Mouse (Mus musculus): ENCODE data around the gene Mapk11. TPM values are rescaled to one million over a fixed set of nuclear protein-coding genes. Genes with fewer than 3 reads are reported as not detected.

The Mapk11 gene
- polyA plus RNA-seq (2012; rRNA removed) = 2.3 and 3.2 TPM in 2 replicates

GRCm38 (mm10) chr15:89149271-89150040 is at the start of gene Mapk11:
Gene Mapk11 (minus strand): TSS chr15:89149628.
- H3K4me1 ChIP-seq (ENCODE audit: control insufficient read depth, insufficient read depth, insufficient read length, low read length) = peaks cover 10% of the 10 kb centered on the region
- H3K36me3 ChIP-seq (ENCODE audit: control insufficient read depth, insufficient read depth, low read length) = peaks cover 5% of the 10 kb centered on the region
- H3K4me3 ChIP-seq (ENCODE audit: low read depth, low read length) = peak within 1 kb of the TSS; percentile 68
- peaks cover 26% of the 10 kb centered on the region for H3K27me3 ChIP-seq (ENCODE audit: control insufficient read depth, insufficient read depth, low read length)
- H3K27ac ChIP-seq (ENCODE audit: insufficient read depth, low read depth, low read length) = 0 out of 2 replicates have a peak within 1 kb of the TSS, but pooled peaks have one; percentile 18
- WGBS = under 1% methylated on average over 61 of the region's 61 CpGs
- no peak for TF ChIP-seq CTCF (IDR thresholded peaks at IDR 0.05; ENCODE audit: extremely low read depth, insufficient read length, insufficient replicate concordance, low read depth, low read length)

DNA sequence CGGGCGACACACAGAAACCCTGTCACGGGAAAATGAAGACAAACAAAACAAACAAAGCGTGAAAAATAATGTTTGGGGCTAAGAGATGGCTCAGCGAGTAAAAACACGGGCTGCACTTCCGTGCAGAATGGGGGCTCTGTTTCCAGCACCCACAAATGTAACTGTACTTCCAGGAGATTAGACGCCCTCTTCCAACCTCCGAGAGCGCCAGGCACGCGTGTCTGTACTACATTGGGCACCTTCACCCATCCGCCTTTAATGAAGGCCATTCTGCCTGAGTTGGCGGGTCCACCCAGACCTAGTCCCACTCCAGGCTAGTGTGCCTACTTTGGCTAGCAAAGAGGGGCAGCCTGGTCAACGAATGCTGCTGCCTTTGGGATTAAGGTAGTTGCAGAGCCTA is 47.6 kb upstream of the Mapk11 start:
- Histone ChIP-seq H3K4me3 (ENCODE audit: low read depth, low read length) (peak overlapping the region; percentile 97), H3K36me3 (ENCODE audit: control insufficient read depth, insufficient read depth, low read length) (no peaks in the 10 kb centered on the region), H3K27me3 (ENCODE audit: control insufficient read depth, insufficient read depth, low read length) (no peaks in the 10 kb centered on the region), H3K4me1 (ENCODE audit: control insufficient read depth, insufficient read depth, insufficient read length, low read length) (no peaks in the 10 kb centered on the region; the same call in 1 of the 2 replicates), H3K27ac (ENCODE audit: insufficient read depth, low read depth, low read length) (peak overlapping the region; percentile 15; the same call in 1 of the 2 replicates)
- no peak for TF ChIP-seq CTCF (IDR thresholded peaks at IDR 0.05; ENCODE audit: extremely low read depth, insufficient read length, insufficient replicate concordance, low read depth, low read length)
- TF ChIP-seq POLR2A (IDR thresholded peaks at IDR 0.05; ENCODE audit: low read depth, low read length) = no peak
- WGBS = 63% methylated on average over 15 of the region's 15 CpGs

DNA sequence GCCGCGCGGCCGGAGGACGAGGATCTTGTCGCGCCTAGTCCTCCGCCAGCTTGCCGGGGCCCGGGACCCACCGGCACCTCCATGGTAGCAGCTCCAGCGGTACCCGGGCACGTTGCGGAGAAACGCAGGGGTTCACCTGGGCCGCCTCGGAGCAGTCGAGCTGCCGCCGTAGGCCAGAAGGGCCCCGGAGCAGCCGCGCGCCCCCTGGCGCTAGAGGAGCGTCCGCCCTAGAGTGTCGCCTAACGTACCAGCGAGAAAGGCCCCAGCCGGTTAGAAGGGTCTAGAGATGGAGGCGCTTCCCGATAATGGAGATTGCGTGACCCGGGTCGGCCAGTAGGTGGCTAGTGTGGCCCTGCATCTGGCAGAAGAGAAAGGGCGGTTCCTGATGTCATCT is 46.9 kb upstream of the Mapk11 start, which contains the start of gene Dennd6b:
Gene Dennd6b, minus strand, starts transcription at position 184 of the 394 bp plus-strand sequence.
- TF ChIP-seq CTCF (IDR thresholded peaks at IDR 0.05; ENCODE audit: extremely low read depth, insufficient read length, insufficient replicate concordance, low read depth, low read length) = peak; percentile 88
- TF ChIP-seq POLR2A (IDR thresholded peaks at IDR 0.05; ENCODE audit: low read depth, low read length) = no peak; the same call in 1 of the 2 replicates
- WGBS = under 1% methylated on average over 38 of the region's 38 CpGs

GRCm38 (mm10) chr15:89195690-89196312 is 46.4 kb upstream of the Mapk11 start:
- no peaks in the 10 kb centered on the region for H3K4me1 ChIP-seq (ENCODE audit: control insufficient read depth, insufficient read depth, insufficient read length, low read length)
- WGBS = under 1% methylated on average over 25 of the region's 25 CpGs
- TF ChIP-seq CTCF (IDR thresholded peaks at IDR 0.05; ENCODE audit: extremely low read depth, insufficient read length, insufficient replicate concordance, low read depth, low read length) = no peak
- peak; percentile 84 for TF ChIP-seq POLR2A (IDR thresholded peaks at IDR 0.05; ENCODE audit: low read depth, low read length)

More for the DNA sequence above, 46.9 kb upstream of the Mapk11 start, which contains the start of gene Dennd6b:
- no peaks in the 10 kb centered on the region for H3K4me1 ChIP-seq (ENCODE audit: control insufficient read depth, insufficient read depth, insufficient read length, low read length)
- no peaks in the 10 kb centered on the region for H3K36me3 ChIP-seq (ENCODE audit: control insufficient read depth, insufficient read depth, low read length)
- H3K27ac ChIP-seq (ENCODE audit: insufficient read depth, low read depth, low read length) = peak within 1 kb of the TSS; percentile 100
- H3K4me3 ChIP-seq (ENCODE audit: low read depth, low read length) = peak within 1 kb of the TSS; percentile 97
- no peaks in the 10 kb centered on the region for H3K27me3 ChIP-seq (ENCODE audit: control insufficient read depth, insufficient read depth, low read length)

GRCm38 (mm10) chr15:89195261-89195681 is 45.8 kb upstream of the Mapk11 start:
- no peaks in the 10 kb centered on the region for H3K27me3 ChIP-seq (ENCODE audit: control insufficient read depth, insufficient read depth, low read length)
- 58% methylated on average over 6 of the region's 6 CpGs for WGBS
- H3K27ac ChIP-seq (ENCODE audit: insufficient read depth, low read depth, low read length) = no peak overlapping the region
- TF ChIP-seq CTCF (IDR thresholded peaks at IDR 0.05; ENCODE audit: extremely low read depth, insufficient read length, insufficient replicate concordance, low read depth, low read length) = no peak
- TF ChIP-seq POLR2A (IDR thresholded peaks at IDR 0.05; ENCODE audit: low read depth, low read length) = no peak
- H3K4me3 ChIP-seq (ENCODE audit: low read depth, low read length) = no peak overlapping the region
- H3K36me3 ChIP-seq (ENCODE audit: control insufficient read depth, insufficient read depth, low read length) = no peaks in the 10 kb centered on the region
- H3K4me1 ChIP-seq (ENCODE audit: control insufficient read depth, insufficient read depth, insufficient read length, low read length) = peaks cover 2% of the 10 kb centered on the region; the same call in 1 of the 2 replicates

More at GRCm38 (mm10) chr15:89195690-89196312, 46.4 kb upstream of the Mapk11 start:
- Histone ChIP-seq H3K4me3 (ENCODE audit: low read depth, low read length) (peak overlapping the region; percentile 97), H3K27ac (ENCODE audit: insufficient read depth, low read depth, low read length) (peak overlapping the region; percentile 100), H3K27me3 (ENCODE audit: control insufficient read depth, insufficient read depth, low read length) (no peaks in the 10 kb centered on the region), H3K36me3 (ENCODE audit: control insufficient read depth, insufficient read depth, low read length) (no peaks in the 10 kb centered on the region)

DNA sequence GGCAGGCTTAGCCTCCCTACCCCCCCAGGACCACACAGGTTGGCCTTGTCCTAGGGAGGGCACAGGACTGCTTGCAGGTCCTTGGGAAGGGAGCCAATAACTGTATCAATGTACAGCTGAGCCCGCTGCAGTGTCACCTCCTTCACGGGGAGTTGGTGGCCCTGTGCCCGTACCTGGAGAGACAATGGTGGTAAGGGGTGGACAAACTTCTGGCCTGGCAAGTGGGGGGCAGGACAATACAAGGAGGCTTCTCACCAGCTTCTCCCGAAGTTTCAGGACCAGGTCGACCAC is 35.5 kb upstream of the Mapk11 start:
- no peaks in the 10 kb centered on the region for H3K36me3 ChIP-seq (ENCODE audit: control insufficient read depth, insufficient read depth, low read length)

More for the DNA sequence above, 35.5 kb upstream of the Mapk11 start:
- Histone ChIP-seq H3K4me3 (ENCODE audit: low read depth, low read length) (no peak overlapping the region), H3K27ac (ENCODE audit: insufficient read depth, low read depth, low read length) (no peak overlapping the region), H3K27me3 (ENCODE audit: control insufficient read depth, insufficient read depth, low read length) (no peaks in the 10 kb centered on the region), H3K4me1 (ENCODE audit: control insufficient read depth, insufficient read depth, insufficient read length, low read length) (peaks cover 9% of the 10 kb centered on the region)
- TF ChIP-seq POLR2A (IDR thresholded peaks at IDR 0.05; ENCODE audit: low read depth, low read length) = no peak
- no peak for TF ChIP-seq CTCF (IDR thresholded peaks at IDR 0.05; ENCODE audit: extremely low read depth, insufficient read length, insufficient replicate concordance, low read depth, low read length)
- WGBS = 77% methylated on average over 5 of the region's 5 CpGs

Data from small intestine, adult 2 months (tissue).